In the genomic region with DNA sequence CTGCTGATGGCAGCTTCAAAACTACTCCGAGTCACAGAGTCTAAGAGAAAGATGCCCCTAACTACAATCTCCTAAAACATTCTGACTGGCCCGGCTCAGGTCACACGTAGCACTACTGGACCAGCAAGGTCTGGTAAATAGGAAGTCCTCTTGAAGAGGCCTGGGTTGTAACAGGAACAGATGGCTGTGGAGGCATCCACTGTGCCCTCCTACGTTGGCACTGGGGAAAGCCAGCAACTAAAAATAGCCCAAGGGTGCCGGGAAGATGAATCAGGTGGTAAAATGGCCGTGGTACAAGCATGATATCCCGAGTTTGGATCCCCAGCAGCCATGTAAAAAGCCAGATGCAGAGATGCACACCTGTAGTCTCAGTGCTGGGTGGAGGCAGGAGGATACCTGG, we compare ENCODE assay signal across 14 mouse cellular contexts. TPM values are rescaled to one million over a fixed set of nuclear protein-coding genes. Genes with fewer than 3 reads are reported as not detected.
DNase-seq lines count a peak whose midpoint lies in the region; ATAC-seq and TF ChIP-seq lines count a peak whose summit lies in the region.
"Had no signal": no experiment of that assay in that cellular context is flagged by ENCODE, and none has a peak within 500 bp of the region (broad histone marks: within the 10 kb centered on the region; RNA-seq: fewer than 3 reads in every experiment).

No protein-coding gene starts in this region.

- DNase-seq in gastrocnemius, adult 2 months: peak; percentile 77
- DNase-seq in gastrocnemius, postnatal 4 days (ENCODE audit: low spot score in 2 of 2): no peak
- peak; percentile 36 for DNase-seq in adrenal gland, postnatal 10 days
- peak; percentile 81 for DNase-seq in cerebellum, adult 9-11 months
- peak; percentile 53 for DNase-seq in heart, postnatal 0 days (ENCODE audit: low spot score)
- no peak for DNase-seq in hindbrain, embryonic 14.5 days (ENCODE audit: low spot score)
- DNase-seq in urinary bladder, postnatal 36 days (ENCODE audit: low spot score in 2 of 2): no peak

- H3K4me3 ChIP-seq in gastrocnemius, adult 2 months: peak overlapping the region; percentile 5; the same call in 1 of the 2 replicates
- no peak overlapping the region for H3K4me3 ChIP-seq in heart, postnatal 0 days (ENCODE audit: low read depth, low read length)
- no peak overlapping the region for H3K4me3 ChIP-seq in hindbrain, embryonic 14.5 days (replicated peaks; ENCODE audit: low read length)
- H3K4me3 ChIP-seq: embryonic facial prominence, embryonic 12.5 days; forebrain, embryonic 13.5 days; kidney, embryonic 15.5 days; limb, embryonic 13.5 days; midbrain, embryonic 15.5 days had no signal

- H3K36me3 ChIP-seq in heart, postnatal 0 days (replicated peaks; ENCODE audit: control insufficient read depth, insufficient read depth, low read length): no peaks in the 10 kb centered on the region
- H3K36me3 ChIP-seq in hindbrain, embryonic 14.5 days (replicated peaks; ENCODE audit: control insufficient read depth, insufficient read depth): no peaks in the 10 kb centered on the region
- H3K36me3 ChIP-seq: embryonic facial prominence, embryonic 12.5 days; kidney, embryonic 15.5 days; limb, embryonic 13.5 days; midbrain, embryonic 15.5 days had no signal

- intact Hi-C loops in gastrocnemius, adult 2 months (cut with DNase I): no loop called here

- WGBS in heart, postnatal 0 days: 26% methylated on average over 7 of the region's 7 CpGs
- WGBS in hindbrain, embryonic 14.5 days: 75% methylated on average over 7 of the region's 7 CpGs

- peak overlapping the region; percentile 96 for H3K27ac ChIP-seq in gastrocnemius, adult 2 months
- H3K27ac ChIP-seq in heart, postnatal 0 days (ENCODE audit: low read depth): peak overlapping the region; percentile 16; the same call in 1 of the 2 replicates
- H3K27ac ChIP-seq in hindbrain, embryonic 14.5 days: no peak overlapping the region
- H3K27ac ChIP-seq: embryonic facial prominence, embryonic 12.5 days; forebrain, embryonic 13.5 days; kidney, embryonic 15.5 days; limb, embryonic 13.5 days; midbrain, embryonic 15.5 days had no signal

- no peak for TF ChIP-seq EP300 in heart, postnatal 0 days (IDR thresholded peaks at IDR 0.05; ENCODE audit: low read depth)

- 0 out of 2 replicates have a peak, but pooled peaks cover 4% of the 10 kb centered on the region for H3K4me1 ChIP-seq in heart, postnatal 0 days (ENCODE audit: control insufficient read depth, insufficient read depth)
- no peaks in the 10 kb centered on the region for H3K4me1 ChIP-seq in hindbrain, embryonic 14.5 days (replicated peaks; ENCODE audit: control insufficient read depth, insufficient read depth, low read length)
- H3K4me1 ChIP-seq: embryonic facial prominence, embryonic 12.5 days; forebrain, embryonic 13.5 days; kidney, embryonic 15.5 days; limb, embryonic 13.5 days; midbrain, embryonic 15.5 days had no signal

- H3K9me3 ChIP-seq in heart, postnatal 0 days (replicated peaks; ENCODE audit: control insufficient read depth, low read length): no peaks in the 10 kb centered on the region
- H3K9me3 ChIP-seq in hindbrain, embryonic 14.5 days (ENCODE audit: control insufficient read depth, low read length): no peaks in the 10 kb centered on the region
- H3K9me3 ChIP-seq: embryonic facial prominence, embryonic 12.5 days; forebrain, embryonic 13.5 days; kidney, embryonic 15.5 days; limb, embryonic 13.5 days; midbrain, embryonic 15.5 days had no signal

- TF ChIP-seq CTCF in gastrocnemius, adult 2 months (IDR thresholded peaks at IDR 0.05): no peak
- no peak for TF ChIP-seq CTCF in heart, postnatal 0 days (IDR thresholded peaks at IDR 0.05; ENCODE audit: low read depth)

- no peak overlapping the region for H3K9ac ChIP-seq in heart, postnatal 0 days (replicated peaks; ENCODE audit: low read depth, low read length)
- H3K9ac ChIP-seq in hindbrain, embryonic 14.5 days: no peak overlapping the region
- H3K9ac ChIP-seq: embryonic facial prominence, embryonic 12.5 days; forebrain, embryonic 13.5 days; kidney, embryonic 15.5 days; limb, embryonic 13.5 days; midbrain, embryonic 15.5 days had no signal

- no peaks in the 10 kb centered on the region for H3K27me3 ChIP-seq in heart, postnatal 0 days (ENCODE audit: control insufficient read depth, insufficient read depth, low read length)
- no peaks in the 10 kb centered on the region for H3K27me3 ChIP-seq in hindbrain, embryonic 14.5 days (ENCODE audit: control insufficient read depth, insufficient read depth, low read length)
- H3K27me3 ChIP-seq: embryonic facial prominence, embryonic 12.5 days; limb, embryonic 13.5 days; midbrain, embryonic 15.5 days had no signal

- no peak overlapping the region for H3K4me2 ChIP-seq in heart, postnatal 0 days (ENCODE audit: low read depth, low read length)
- no peak overlapping the region for H3K4me2 ChIP-seq in hindbrain, embryonic 14.5 days (replicated peaks)
- H3K4me2 ChIP-seq: embryonic facial prominence, embryonic 12.5 days; forebrain, embryonic 13.5 days; kidney, embryonic 15.5 days; limb, embryonic 13.5 days; midbrain, embryonic 15.5 days had no signal

- ATAC-seq in heart, postnatal 0 days (ENCODE audit: insufficient read depth, low read depth): peak; percentile 76
- no peak for ATAC-seq in activated CD4-positive, CD25-positive, alpha-beta regulatory T cell, adult 4 months
- ATAC-seq in hindbrain, embryonic 14.5 days (ENCODE audit: low FRiP score): no peak
- ATAC-seq: forebrain, embryonic 13.5 days; midbrain, embryonic 15.5 days; Patski had no signal

RNA-seq across cellular contexts. Expression of a gene that starts 17.6 kb away (rescaled TPM):
- 1 to 10 TPM; 5.6 to 6.7 TPM for total RNA-seq in gastrocnemius, adult 2 months (2021)
- 10 to 100 TPM in 1 of 2 experiments, 1 to 10 TPM in 1; 7.6 to 10.5 TPM for total RNA-seq in gastrocnemius, postnatal 4 days (2021)
- total RNA-seq in adrenal gland, postnatal 10 days (2021): 10 to 100 TPM; 19.3 to 20.2 TPM
- 12.3 and 23.6 TPM in 2 replicates for total RNA-seq in heart, postnatal 0 days (2014; rRNA removed; ENCODE audit: low replicate concordance)
- polyA plus RNA-seq in heart, postnatal 0 days (2015; fragmentation: Nextera tagmentation; extraction: Ambion mirVana): 9.4 and 10.6 TPM in 2 replicates
- 10 to 100 TPM; 10.5 to 17.3 TPM for polyA plus RNA-seq in activated CD4-positive, CD25-positive, alpha-beta regulatory T cell, adult 4 months (2017; shearing (Covaris generic))
- 11.9 TPM in 2 replicates for polyA plus RNA-seq in hindbrain, embryonic 14.5 days (2014; fragmentation: Nextera tagmentation; extraction: Ambion mirVana)

RNA-seq across cellular contexts. Expression of a gene that starts 35.9 kb away (rescaled TPM):
- total RNA-seq in gastrocnemius, adult 2 months (2021): 1 to 10 TPM; 3.2 to 3.6 TPM
- total RNA-seq in gastrocnemius, postnatal 4 days (2021): 1 to 10 TPM; 8.1 to 8.2 TPM
- 10 to 100 TPM; 13.5 to 14.8 TPM for total RNA-seq in adrenal gland, postnatal 10 days (2021)
- 12.2 and 14.9 TPM in 2 replicates for total RNA-seq in heart, postnatal 0 days (2014; rRNA removed; ENCODE audit: low replicate concordance)
- polyA plus RNA-seq in heart, postnatal 0 days (2015; fragmentation: Nextera tagmentation; extraction: Ambion mirVana): 6.3 and 8.8 TPM in 2 replicates
- polyA plus RNA-seq in activated CD4-positive, CD25-positive, alpha-beta regulatory T cell, adult 4 months (2017; shearing (Covaris generic)): not detected
- 17.2 and 18.8 TPM in 2 replicates for polyA plus RNA-seq in hindbrain, embryonic 14.5 days (2014; fragmentation: Nextera tagmentation; extraction: Ambion mirVana)

RNA-seq across cellular contexts. Expression of a gene that starts 39.3 kb away (rescaled TPM):
- 10 to 100 TPM in 1 of 2 experiments, 1 to 10 TPM in 1; 7.6 to 16.1 TPM for total RNA-seq in gastrocnemius, adult 2 months (2021)
- 1 to 10 TPM; 5.7 to 7.3 TPM for total RNA-seq in gastrocnemius, postnatal 4 days (2021)
- total RNA-seq in adrenal gland, postnatal 10 days (2021): under 1 TPM; 0.39 to 0.76 TPM
- not detected in 2 replicates for total RNA-seq in heart, postnatal 0 days (2014; rRNA removed; ENCODE audit: low replicate concordance)
- polyA plus RNA-seq in heart, postnatal 0 days (2015; fragmentation: Nextera tagmentation; extraction: Ambion mirVana): not detected in 2 replicates
- polyA plus RNA-seq in activated CD4-positive, CD25-positive, alpha-beta regulatory T cell, adult 4 months (2017; shearing (Covaris generic)): not detected
- 0.35 and 0.48 TPM in 2 replicates for polyA plus RNA-seq in hindbrain, embryonic 14.5 days (2014; fragmentation: Nextera tagmentation; extraction: Ambion mirVana)
- polyA plus RNA-seq: Patski had no signal

RNA-seq across cellular contexts. Expression of a gene that starts 47.2 kb away (rescaled TPM):
- 10 to 100 TPM; 10.0 to 10.4 TPM for total RNA-seq in gastrocnemius, adult 2 months (2021)
- total RNA-seq in gastrocnemius, postnatal 4 days (2021): 10 to 100 TPM; 17.0 to 17.6 TPM
- 10 to 100 TPM; 28.1 to 28.7 TPM for total RNA-seq in adrenal gland, postnatal 10 days (2021)
- total RNA-seq in heart, postnatal 0 days (2014; rRNA removed; ENCODE audit: low replicate concordance): 21.2 and 29.2 TPM in 2 replicates
- 24.9 TPM in 2 replicates for polyA plus RNA-seq in heart, postnatal 0 days (2015; fragmentation: Nextera tagmentation; extraction: Ambion mirVana)
- polyA plus RNA-seq in activated CD4-positive, CD25-positive, alpha-beta regulatory T cell, adult 4 months (2017; shearing (Covaris generic)): 10 to 100 TPM; 14.6 to 16.9 TPM
- polyA plus RNA-seq in hindbrain, embryonic 14.5 days (2014; fragmentation: Nextera tagmentation; extraction: Ambion mirVana): 38.4 and 38.9 TPM in 2 replicates

RNA-seq across cellular contexts. Expression of a gene that starts 54.0 kb away (rescaled TPM):
- 1 to 10 TPM; 2.5 to 3.7 TPM for total RNA-seq in gastrocnemius, adult 2 months (2021)
- under 1 TPM; 0.42 to 0.44 TPM for total RNA-seq in gastrocnemius, postnatal 4 days (2021)
- total RNA-seq in adrenal gland, postnatal 10 days (2021): 1 to 10 TPM; 2.0 to 2.3 TPM
- total RNA-seq in heart, postnatal 0 days (2014; rRNA removed; ENCODE audit: low replicate concordance): 1.9 and 2.4 TPM in 2 replicates
- 0.85 and 1.00 TPM in 2 replicates for polyA plus RNA-seq in heart, postnatal 0 days (2015; fragmentation: Nextera tagmentation; extraction: Ambion mirVana)
- under 1 TPM in 1 of 2 experiments, not detected in 1; 0.17 TPM for polyA plus RNA-seq in activated CD4-positive, CD25-positive, alpha-beta regulatory T cell, adult 4 months (2017; shearing (Covaris generic))
- 0.09 and 0.29 TPM in 2 replicates for polyA plus RNA-seq in hindbrain, embryonic 14.5 days (2014; fragmentation: Nextera tagmentation; extraction: Ambion mirVana)

Comparison
In these comparisons a context has a peak if more than half of its experiments do, and no peak if none do; other contexts are left out.
1. DNase-seq: peak in gastrocnemius, adult 2 months (single experiment), adrenal gland, postnatal 10 days (single experiment), cerebellum, adult 9-11 months (single experiment) and heart, postnatal 0 days (single experiment); none in gastrocnemius, postnatal 4 days (0 of 2), hindbrain, embryonic 14.5 days (single experiment) and urinary bladder, postnatal 36 days (0 of 2).